Mouse (Mus musculus) liver, postnatal 0 days (tissue): ENCODE data around the gene Dock9. TPM values are rescaled to one million over a fixed set of nuclear protein-coding genes. Genes with fewer than 3 reads are reported as not detected.
"Not testable (repeated sequence)": the region's sequence is repeated elsewhere in the genome, so short reads cannot be mapped to it uniquely, and the experiment has no call there.

Source experiments
- ATAC-seq: fragments of 200-750 bp; cut with Nextera tagmentation; 2 replicates; pipeline ENCODE4 v1.8.0; 2017; ENCODE audit warnings: mild to moderate bottlenecking, moderate library complexity
- DNase-seq: peaks from one replicate; pipeline ENCODE4 v3.0.0-alpha.2; 2016
- H3K27ac ChIP-seq: fragments of 300-500 bp; sonication (generic); 2 replicates; pipeline ENCODE4 v1.5.1; 2014; ENCODE audit warnings: antibody characterized with exemption, moderate library complexity, mild to moderate bottlenecking, low read depth
- H3K27me3 ChIP-seq: fragments of 300-500 bp; sonication (generic); 2 replicates; pipeline ENCODE4 v1.6.1; 2014; ENCODE audit warnings: low read length, control low read depth, mixed read lengths; ENCODE audit not compliant: insufficient read depth
- H3K36me3 ChIP-seq: fragments of 300-500 bp; sonication (generic); replicated peaks from 2 replicates; pipeline ENCODE4 v1.6.1; 2014; ENCODE audit warnings: mild to moderate bottlenecking, control low read depth, low read length, moderate library complexity, mixed read lengths; ENCODE audit not compliant: insufficient read depth
- H3K4me1 ChIP-seq: fragments of 300-500 bp; sonication (generic); 2 replicates; pipeline ENCODE4 v1.6.1; 2014; ENCODE audit warnings: antibody characterized with exemption, mild to moderate bottlenecking, control low read depth; ENCODE audit not compliant: insufficient read depth
- H3K4me2 ChIP-seq: fragments of 300-500 bp; sonication (generic); 2 replicates; pipeline ENCODE4 v1.6.1; 2014; ENCODE audit warnings: low read depth, mild to moderate bottlenecking, low read length, moderate library complexity, mixed read lengths
- H3K4me3 ChIP-seq: fragments of 300-500 bp; sonication (generic); 2 replicates; pipeline ENCODE4 v1.5.1; 2014; ENCODE audit warnings: low read depth, low read length
- H3K9ac ChIP-seq: fragments of 300-500 bp; sonication (generic); replicated peaks from 2 replicates; pipeline ENCODE4 v1.6.1; 2014; ENCODE audit warnings: mild to moderate bottlenecking, moderate library complexity
- H3K9me3 ChIP-seq: fragments of 300-500 bp; sonication (generic); 2 replicates; pipeline ENCODE4 v1.6.1; 2016; ENCODE audit warnings: mild to moderate bottlenecking, control low read depth, low read length, mixed read lengths
- CTCF ChIP-seq: sonication (generic); IDR thresholded peaks from 2 replicates; pipeline ENCODE4 v1.5.1; 2016; ENCODE audit warnings: antibody characterized with exemption, low read depth
- EP300 ChIP-seq: IDR thresholded peaks from 2 replicates; pipeline ENCODE4 v1.6.1; 2016; ENCODE audit warnings: antibody characterized with exemption, low read depth, mild to moderate bottlenecking
- WGBS: fragments of 180-500 bp; shearing (Covaris S2); extraction: QIAGEN DNeasy Blood & Tissue Kit; methylation state at CpG from one replicate; pipeline ENCODE4 v1.1.7; 2014; ENCODE audit not compliant: insufficient replicate concordance; 5-methylcytosine and 5-hydroxymethylcytosine counted together
- polyA plus RNA-seq: library from polyadenylated mRNA; unstranded; fragments of >200 nt; fragmentation: Nextera tagmentation; extraction: Ambion mirVana; gene quantifications from 2 replicates; pipeline ENCODE4 v1.2.1, GENCODE M21; 2015

Dock9 gene
- polyA plus RNA-seq, 1 experiment from 2014 or later = 1.4 TPM

DNA sequence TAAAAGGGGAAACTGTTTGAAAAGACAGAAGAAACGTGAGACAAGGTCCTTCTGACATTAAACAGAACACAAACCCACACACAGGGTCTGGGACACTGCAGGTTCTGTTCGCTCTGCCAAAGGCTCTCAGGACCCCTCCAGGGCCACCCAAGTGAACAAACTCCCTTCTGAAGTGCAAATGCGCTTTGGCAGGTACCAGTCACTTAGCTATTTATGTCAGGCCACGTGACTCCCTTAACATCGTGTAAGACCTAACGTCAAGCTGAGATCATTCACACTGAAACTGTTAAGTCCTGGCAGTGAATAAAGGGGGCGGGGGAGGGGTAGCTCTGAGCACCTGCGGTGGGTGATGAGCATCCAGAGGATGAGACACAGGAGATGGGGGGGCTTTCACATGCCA, 74.9 kb downstream of the Dock9 start:
- TF ChIP-seq EP300 (no peak), CTCF (no peak)
- WGBS = 42% methylated on average over 8 of the region's 8 CpGs
- no peaks in the 10 kb centered on the region for H3K36me3 ChIP-seq
- ATAC-seq (no peak), DNase-seq (no peak)
- no peaks in the 10 kb centered on the region for H3K9me3 ChIP-seq
- no peaks in the 10 kb centered on the region for H3K27me3 ChIP-seq
- no peak overlapping the region for H3K27ac ChIP-seq
- peaks cover 18% of the 10 kb centered on the region for H3K4me1 ChIP-seq
- no peak overlapping the region for H3K4me2 ChIP-seq
- H3K9ac ChIP-seq = no peak overlapping the region
- no peak overlapping the region for H3K4me3 ChIP-seq

DNA sequence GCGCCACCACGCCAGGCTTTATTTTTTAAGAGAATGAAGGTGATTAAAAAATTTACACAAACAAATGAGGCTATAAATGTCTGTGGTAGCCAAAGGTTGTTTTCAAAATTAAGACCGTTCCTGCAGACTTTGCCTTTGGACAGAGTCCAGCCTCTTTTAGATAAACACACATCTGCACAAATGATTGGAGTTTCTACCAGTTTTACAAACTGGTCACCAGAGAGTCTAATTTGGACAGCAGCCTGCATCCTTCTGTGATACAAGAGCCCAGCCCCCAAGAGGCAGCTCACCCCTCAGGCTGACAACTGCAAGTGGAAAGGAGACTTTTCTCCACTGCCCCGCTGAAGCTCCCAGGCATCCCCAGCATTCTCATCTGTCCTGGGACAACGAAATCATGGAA, 76.2 kb downstream of the Dock9 start:
- H3K4me3 ChIP-seq = no peak overlapping the region
- H3K27me3 ChIP-seq = no peaks in the 10 kb centered on the region
- WGBS = 72% methylated on average over 5 of the region's 5 CpGs
- H3K36me3 ChIP-seq = no peaks in the 10 kb centered on the region
- H3K4me2 ChIP-seq = no peak overlapping the region
- no peaks in the 10 kb centered on the region for H3K9me3 ChIP-seq
- TF ChIP-seq EP300 (no peak), CTCF (no peak)
- peaks cover 18% of the 10 kb centered on the region for H3K4me1 ChIP-seq
- ATAC-seq = no peak
- H3K9ac ChIP-seq = no peak overlapping the region
- no peak for DNase-seq
- H3K27ac ChIP-seq = no peak overlapping the region

GRCm38 (mm10) chr14:121719638-121720601, 77.7 kb downstream of the Dock9 start:
- Histone ChIP-seq H3K27me3 (no peaks in the 10 kb centered on the region), H3K4me3 (no peak overlapping the region), H3K27ac (0 out of 2 replicates have a peak overlapping the region, but pooled peaks have one; percentile 25), H3K36me3 (no peaks in the 10 kb centered on the region), H3K9me3 (no peaks in the 10 kb centered on the region), H3K4me2 (no peak overlapping the region), H3K9ac (no peak overlapping the region), H3K4me1 (peaks cover 18% of the 10 kb centered on the region)
- TF ChIP-seq CTCF (no peak), EP300 (no peak)
- no peak for DNase-seq
- ATAC-seq = peak; percentile 35; the same call in 1 of the 2 replicates
- 43% methylated on average over 9 of the region's 9 CpGs for WGBS

DNA sequence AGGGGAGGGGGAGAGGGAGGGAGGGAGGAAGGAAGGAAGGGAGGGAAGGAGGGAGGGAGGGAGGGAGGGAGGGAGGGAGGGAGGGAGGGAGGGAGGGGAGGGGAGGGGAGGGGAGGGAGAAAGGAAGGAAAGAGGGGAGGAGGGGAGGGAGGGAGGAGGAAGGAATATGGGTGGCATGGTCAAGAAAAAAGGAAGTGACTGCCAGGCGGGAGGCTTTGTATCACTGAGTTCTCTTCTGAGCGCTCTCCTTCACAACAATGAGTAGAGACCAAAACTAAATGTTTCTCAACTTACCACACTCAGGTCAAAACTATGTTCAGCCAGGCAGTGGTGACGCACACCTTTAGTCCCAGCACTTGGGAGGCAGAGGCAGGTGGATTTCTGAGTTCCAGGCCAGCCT, 82.8 kb downstream of the Dock9 start:
- not testable (repeated sequence) for H3K4me1 ChIP-seq, H3K4me2 ChIP-seq, H3K4me3 ChIP-seq, H3K27ac ChIP-seq, ATAC-seq, H3K27me3 ChIP-seq, H3K9me3 ChIP-seq, H3K9ac ChIP-seq, H3K36me3 ChIP-seq, DNase-seq
- WGBS = 71% methylated on average over 3 of the region's 3 CpGs

DNA sequence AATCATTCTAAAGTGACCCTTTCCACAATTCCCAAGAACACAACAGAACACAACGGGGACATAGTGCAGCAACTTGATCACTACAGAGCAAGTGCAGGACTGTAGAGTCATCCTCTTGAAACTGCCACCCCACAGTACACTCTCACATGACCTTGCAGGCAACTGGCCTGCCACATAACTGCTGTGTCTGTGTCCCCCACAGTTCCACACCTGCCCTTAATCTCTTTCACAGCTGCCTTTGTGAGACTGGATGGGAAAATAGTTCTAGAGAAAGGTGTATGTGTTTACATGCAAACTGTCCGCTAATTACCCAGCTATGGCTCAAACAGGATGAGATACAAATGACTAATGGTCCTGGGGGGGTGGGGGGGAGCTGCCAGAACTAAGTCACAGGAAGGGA, 83.4 kb downstream of the Dock9 start:
- no peak for ATAC-seq

GRCm38 (mm10) chr14:121713830-121714197, 83.8 kb downstream of the Dock9 start:
- TF ChIP-seq CTCF = no peak
- no peak for TF ChIP-seq EP300
- Histone ChIP-seq H3K27me3 (no peaks in the 10 kb centered on the region), H3K36me3 (no peaks in the 10 kb centered on the region), H3K27ac (no peak overlapping the region), H3K9me3 (no peaks in the 10 kb centered on the region), H3K4me3 (no peak overlapping the region), H3K4me1 (peaks cover 4% of the 10 kb centered on the region), H3K9ac (no peak overlapping the region), H3K4me2 (no peak overlapping the region)
- no peak for ATAC-seq
- DNase-seq = no peak
- 77% methylated on average over 4 of the region's 4 CpGs for WGBS

More for the DNA sequence above, 83.4 kb downstream of the Dock9 start:
- Histone ChIP-seq H3K4me1 (peaks cover 4% of the 10 kb centered on the region), H3K27ac (no peak overlapping the region), H3K4me3 (no peak overlapping the region), H3K9ac (no peak overlapping the region), H3K9me3 (no peaks in the 10 kb centered on the region), H3K4me2 (no peak overlapping the region), H3K27me3 (no peaks in the 10 kb centered on the region), H3K36me3 (no peaks in the 10 kb centered on the region)
- no peak for DNase-seq
- 71% methylated on average over 2 of the region's 2 CpGs for WGBS
- TF ChIP-seq CTCF = no peak
- TF ChIP-seq EP300 = no peak
